In genomic region chr3:37379201-37379600, GRCm38 (mm10) we compare ENCODE assay signal across 11 mouse cellular contexts. TPM values are rescaled to one million over a fixed set of nuclear protein-coding genes. Genes with fewer than 3 reads are reported as not detected.
DNase-seq lines count a peak whose midpoint lies in the region; ATAC-seq lines count a peak whose summit lies in the region.
"Had no signal": no experiment of that assay in that cellular context is flagged by ENCODE, and none has a peak within 500 bp of the region (broad histone marks: within the 10 kb centered on the region; RNA-seq: fewer than 3 reads in every experiment).

No protein-coding gene starts in this region.

- ATAC-seq in kidney, embryonic 15.5 days (replicated peaks; ENCODE audit: low FRiP score), result no peak

- WGBS in kidney, embryonic 15.5 days, result 77% methylated on average over 14 of the region's 14 CpGs

- no peak overlapping the region for H3K9ac ChIP-seq in kidney, embryonic 15.5 days
- H3K9ac ChIP-seq: limb, embryonic 12.5 days had no signal

- H3K27ac ChIP-seq in kidney, embryonic 15.5 days, result 0 out of 2 replicates have a peak overlapping the region, but pooled peaks have one; percentile 54

- peaks cover 35% of the 10 kb centered on the region for H3K4me1 ChIP-seq in kidney, embryonic 15.5 days

- H3K4me2 ChIP-seq in kidney, embryonic 15.5 days, result no peak overlapping the region
- H3K4me2 ChIP-seq: limb, embryonic 12.5 days had no signal

- H3K36me3 ChIP-seq in kidney, embryonic 15.5 days, result no peaks in the 10 kb centered on the region
- H3K36me3 ChIP-seq: limb, embryonic 12.5 days had no signal

- no peaks in the 10 kb centered on the region for H3K9me3 ChIP-seq in kidney, embryonic 15.5 days (replicated peaks)
- H3K9me3 ChIP-seq: limb, embryonic 12.5 days had no signal

- H3K27me3 ChIP-seq in kidney, embryonic 15.5 days, result no peaks in the 10 kb centered on the region
- H3K27me3 ChIP-seq: limb, embryonic 12.5 days had no signal

- no peak for DNase-seq in kidney, adult 18-20 months
- peak; percentile 28 for DNase-seq in thymus, postnatal 4 days
- DNase-seq in thymus, postnatal 0 days (ENCODE audit: low spot score), result no peak
- DNase-seq in c-Kit-positive CD71-positive TER-119-negative erythroid progenitor cells, embryonic 14.5 days (ENCODE audit: low read depth), result peak; percentile 32
- DNase-seq in testis, postnatal 10 days (ENCODE audit: low spot score), result peak; percentile 63
- no peak for DNase-seq in cerebellum, postnatal 36 days
- no peak for DNase-seq in adrenal gland, postnatal 10 days
- DNase-seq: heart, postnatal 10 days had no signal

- H3K4me3 ChIP-seq in kidney, embryonic 15.5 days (replicated peaks), result no peak overlapping the region
- H3K4me3 ChIP-seq: erythroblast, embryonic 14.5 days; limb, embryonic 12.5 days had no signal

RNA-seq across cellular contexts. Expression of gene Fgf2, which starts 31.1 kb away (rescaled TPM):
- 2.3 and 2.4 TPM in 2 replicates for polyA plus RNA-seq in kidney, embryonic 15.5 days (2015; fragmentation: Nextera tagmentation; extraction: Ambion mirVana)
- polyA plus RNA-seq in thymus, postnatal 0 days (2015; fragmentation: Nextera tagmentation; extraction: Ambion mirVana), result 0.22 and 1.1 TPM in 2 replicates
- total RNA-seq in adrenal gland, postnatal 10 days (2021), result 1 to 10 TPM; 4.6 to 5.2 TPM
- polyA plus RNA-seq: erythroblast, embryonic 14.5 days had no signal

RNA-seq across cellular contexts. Expression of gene Spata5, which starts 40.5 kb away (rescaled TPM):
- 38.7 and 48.0 TPM in 2 replicates for polyA plus RNA-seq in kidney, embryonic 15.5 days (2015; fragmentation: Nextera tagmentation; extraction: Ambion mirVana)
- 26.8 and 33.9 TPM in 2 replicates for polyA plus RNA-seq in thymus, postnatal 0 days (2015; fragmentation: Nextera tagmentation; extraction: Ambion mirVana)
- total RNA-seq in adrenal gland, postnatal 10 days (2021), result 10 to 100 TPM; 21.5 to 27.7 TPM

RNA-seq across cellular contexts. Expression of gene Nudt6, which starts 40.8 kb away (rescaled TPM):
- 5.2 and 5.6 TPM in 2 replicates for polyA plus RNA-seq in kidney, embryonic 15.5 days (2015; fragmentation: Nextera tagmentation; extraction: Ambion mirVana)
- polyA plus RNA-seq in thymus, postnatal 0 days (2015; fragmentation: Nextera tagmentation; extraction: Ambion mirVana), result 14.4 and 15.4 TPM in 2 replicates
- 10 to 100 TPM; 21.7 to 24.9 TPM for total RNA-seq in adrenal gland, postnatal 10 days (2021)

Comparison
In these comparisons a context has a peak if more than half of its experiments do, and no peak if none do; other contexts are left out.
1. DNase-seq: peak in thymus, postnatal 4 days (single experiment), c-Kit-positive CD71-positive TER-119-negative erythroid progenitor cells, embryonic 14.5 days (single experiment) and testis, postnatal 10 days (single experiment); none in kidney, adult 18-20 months (single experiment), thymus, postnatal 0 days (single experiment), cerebellum, postnatal 36 days (0 of 2) and adrenal gland, postnatal 10 days (single experiment).